ENCODE assay signal across 10 mouse cellular contexts in genomic region chr7:70748884-70749283, GRCm38 (mm10).
"Had no signal": no experiment of that assay in that cellular context is flagged by ENCODE, and none has a peak within 500 bp of the region (broad histone marks: within the 10 kb centered on the region; RNA-seq: fewer than 3 reads in every experiment).

No protein-coding gene starts in this region.

- H3K9ac ChIP-seq: intestine, embryonic 15.5 days; limb, embryonic 15.5 days; liver, embryonic 12.5 days; lung, embryonic 15.5 days; neural tube, embryonic 15.5 days had no signal

- H3K27me3 ChIP-seq: intestine, embryonic 15.5 days; limb, embryonic 15.5 days; liver, embryonic 12.5 days; lung, embryonic 15.5 days; neural tube, embryonic 15.5 days had no signal

- H3K4me3 ChIP-seq: intestine, embryonic 15.5 days; limb, embryonic 15.5 days; liver, embryonic 12.5 days; lung, embryonic 15.5 days; myocyte; neural tube, embryonic 15.5 days had no signal

- H3K4me1 ChIP-seq: intestine, embryonic 15.5 days; liver, embryonic 12.5 days; neural tube, embryonic 15.5 days had no signal

- H3K4me2 ChIP-seq: intestine, embryonic 15.5 days; limb, embryonic 15.5 days; liver, embryonic 12.5 days; neural tube, embryonic 15.5 days had no signal

- H3K27ac ChIP-seq: intestine, embryonic 15.5 days; limb, embryonic 15.5 days; liver, embryonic 12.5 days; lung, embryonic 15.5 days; neural tube, embryonic 15.5 days had no signal

- H3K36me3 ChIP-seq: intestine, embryonic 15.5 days; limb, embryonic 15.5 days; liver, embryonic 12.5 days; lung, embryonic 15.5 days; neural tube, embryonic 15.5 days had no signal

- ATAC-seq: intestine, embryonic 15.5 days; liver, embryonic 12.5 days had no signal

- H3K9me3 ChIP-seq: intestine, embryonic 15.5 days; limb, embryonic 15.5 days; liver, embryonic 12.5 days; lung, embryonic 15.5 days; neural tube, embryonic 15.5 days had no signal

- DNase-seq: kidney, adult 18-20 months; kidney, postnatal 14 days; thymus, adult 18-20 months; thymus, postnatal 14 days had no signal
